Mouse (Mus musculus) left cerebral cortex, postnatal 10 days (tissue): ENCODE data around the gene Mapt. TPM values are rescaled to one million over a fixed set of nuclear protein-coding genes. Genes with fewer than 3 reads are reported as not detected.

Experiments used
- DNase-seq, 2 experiments: peaks; one replicate each; pipeline ENCODE4 v3.0.0; 2021 to 2022; ENCODE audit warnings: low spot score in 2 of 2, mixed read lengths in 1 of 2; ENCODE audit errors: extremely low spot score in 1 of 2
- intact Hi-C: fragments of 180-260 bp; cut with DNase I; formaldehyde crosslinking; loops from one replicate; pipeline ENCODE4 v1.15.1; 2025
- microRNA-seq: library from miRNA; unstranded; fragments of <30 nt; microRNA quantifications from one replicate; pipeline ENCODE4 v1.2.0, GENCODE M21; 2022
- total RNA-seq, 2 experiments: library from RNA; stranded (reverse); gene quantifications; 2 replicates each; pipeline ENCODE4 v1.2.3; 2021

The Mapt gene
- total RNA-seq, 2 experiments from 2014 or later: 526 to 602 TPM

GRCm38 (mm10) chr11:104330151-104330550, 99.0 kb downstream of the Mapt start:
- intact Hi-C loops: loop anchor here (5.0 kb wide), 1 partner anchor 132 kb away; no protein-coding TSS in a partner anchor

GRCm38 (mm10) chr11:104331208-104331607, 100.0 kb downstream of the Mapt start:
- no peak for DNase-seq
- intact Hi-C loops: loop anchor here (5.0 kb wide), 1 partner anchor 131 kb away; no protein-coding TSS in a partner anchor

More at GRCm38 (mm10) chr11:104330151-104330550, 99.0 kb downstream of the Mapt start:
- DNase-seq: no peak

- peak in 1 of 2 experiments; percentile 34 for DNase-seq
- intact Hi-C loops: loop anchor here (5.0 kb wide), 1 partner anchor 130 kb away; no protein-coding TSS in a partner anchor
These were observed 100.9 kb downstream of the Mapt start for GRCm38 (mm10) chr11:104332105-104332504.

GRCm38 (mm10) chr11:104334115-104334514, 102.9 kb downstream of the Mapt start:
- intact Hi-C loops: loop anchor here (5.0 kb wide), 1 partner anchor 128 kb away; no protein-coding TSS in a partner anchor
- no peak for DNase-seq

GRCm38 (mm10) chr11:104334946-104335345, 103.8 kb downstream of the Mapt start:
- intact Hi-C loops: loop anchor here (5.0 kb wide), 1 partner anchor 127 kb away; no protein-coding TSS in a partner anchor
- DNase-seq: no peak

- DNase-seq: no peak
- intact Hi-C loops: loop anchor here (5.0 kb wide), 1 partner anchor 95 kb away; no protein-coding TSS in a partner anchor
These were observed 115.7 kb downstream of the Mapt start for GRCm38 (mm10) chr11:104346931-104347330.

- intact Hi-C loops: no loop called here
These were observed 130.6 kb downstream of the Mapt start for GRCm38 (mm10) chr11:104361790-104362189.

GRCm38 (mm10) chr11:104362704-104363103, 131.5 kb downstream of the Mapt start:
- intact Hi-C loops: no loop called here
- no peak for DNase-seq

More at GRCm38 (mm10) chr11:104361790-104362189, 130.6 kb downstream of the Mapt start:
- DNase-seq: no peak

GRCm38 (mm10) chr11:104363823-104364600, 132.8 kb downstream of the Mapt start:
- intact Hi-C loops: no loop called here
- no peak for DNase-seq

- no peak for DNase-seq
- intact Hi-C loops: no loop called here
These were observed 136.4 kb downstream of the Mapt start for GRCm38 (mm10) chr11:104367486-104368190.

GRCm38 (mm10) chr11:104376291-104376690, 145.1 kb downstream of the Mapt start:
- intact Hi-C loops: no loop called here
- DNase-seq: no peak

GRCm38 (mm10) chr11:104379635-104380034, 148.4 kb downstream of the Mapt start:
- no peak for DNase-seq
- intact Hi-C loops: no loop called here

Small RNA genes lying within 50 kb of the gene (microRNA-seq; reads per million reads assigned to microRNA genes)
- not detected for gene Gm47310

Other genes starting within 250 kb of the Mapt start
- gene Crhr1, start 98.5 kb upstream of the Mapt start, total RNA-seq: 10 to 100 TPM; 36.5 to 40.3 TPM
- gene Sppl2c, start 45.1 kb upstream of the Mapt start, total RNA-seq: not detected
- gene Kansl1, start 237.5 kb downstream of the Mapt start, total RNA-seq: 10 to 100 TPM; 67.0 to 67.8 TPM